Mouse (Mus musculus) adrenal gland, postnatal 36 days (tissue): Measurements from ENCODE around the gene Ccrl2. TPM values are rescaled to one million over a fixed set of nuclear protein-coding genes. Genes with fewer than 3 reads are reported as not detected.

Experiments
- total RNA-seq, 2 experiments: library from RNA; stranded (reverse); gene quantifications; 2 replicates each; pipeline ENCODE4 v1.2.3; 2021

The Ccrl2 gene
- total RNA-seq, 2 experiments from 2014 or later: 7.2 to 9.2 TPM

Other genes starting within 250 kb of the Ccrl2 start
- gene Prss44, start 243.5 kb downstream of the Ccrl2 start, total RNA-seq: not detected
- gene Prss43, start 230.8 kb downstream of the Ccrl2 start, total RNA-seq: not detected
- not detected for gene Prss45, start 222.9 kb downstream of the Ccrl2 start, total RNA-seq
- gene Prss46, start 213.0 kb downstream of the Ccrl2 start, total RNA-seq: not detected
- not detected for gene Prss50, start 199.6 kb downstream of the Ccrl2 start, total RNA-seq
- gene Als2cl, start 177.6 kb downstream of the Ccrl2 start, total RNA-seq: 10 to 100 TPM; 12.4 to 16.0 TPM
- 1 to 10 TPM; 2.0 to 3.0 TPM for gene Tmie, start 177.4 kb downstream of the Ccrl2 start, total RNA-seq
- gene Fam240a, start 140.7 kb downstream of the Ccrl2 start, total RNA-seq: not detected
- gene Tdgf1, start 111.4 kb downstream of the Ccrl2 start, total RNA-seq: not detected
- 10 to 100 TPM in 1 of 2 experiments, 1 to 10 TPM in 1; 7.9 to 11.1 TPM for gene Lrrc2, start 106.0 kb downstream of the Ccrl2 start, total RNA-seq
- gene Rtp3, start 66.9 kb downstream of the Ccrl2 start, total RNA-seq: 1 to 10 TPM; 2.3 to 4.9 TPM
- 1 to 10 TPM in 1 of 2 experiments, under 1 TPM in 1; 0.66 to 1.1 TPM for gene Ltf, start 38.2 kb downstream of the Ccrl2 start, total RNA-seq
- gene Lrrfip2, start 60.1 kb upstream of the Ccrl2 start, total RNA-seq: 10 to 100 TPM; 53.0 to 57.3 TPM
- 10 to 100 TPM; 14.0 to 15.3 TPM for gene Mlh1, start 214.3 kb upstream of the Ccrl2 start, total RNA-seq
- gene Epm2aip1, start 214.4 kb upstream of the Ccrl2 start, total RNA-seq: 10 to 100 TPM; 43.5 to 48.6 TPM